Mouse (Mus musculus): ENCODE measurements at regions not wholly inside any gene's neighbourhood (a gene's known extent, or its start where the extent isn't known, plus 50 kb on each side); places are given as distances from the start of the nearest gene placed in this dataset.

DNA sequence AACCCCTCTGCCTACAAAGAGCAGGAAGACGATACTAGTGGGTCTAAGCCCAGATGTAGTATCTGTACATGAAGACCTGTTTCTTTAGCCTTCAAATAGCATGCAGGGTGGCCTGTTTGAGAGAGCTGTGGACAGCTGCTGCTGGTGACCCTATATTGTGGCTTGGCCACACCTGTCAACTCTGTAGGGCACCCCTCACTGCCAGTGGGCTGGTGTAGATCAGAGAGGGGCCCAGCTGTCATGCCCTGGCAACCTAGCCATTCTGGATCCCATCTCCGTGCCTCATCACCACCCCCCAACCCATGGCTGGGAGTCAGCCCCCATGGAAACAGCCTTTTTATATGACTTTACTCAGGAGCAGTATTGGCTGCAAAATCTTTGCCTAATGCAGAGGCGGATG, 160.2 kb upstream of the Ncam1 start:
- TF ChIP-seq CTCF (IDR thresholded peaks at IDR 0.05; ENCODE audit: borderline replicate concordance, extremely low read depth, insufficient read depth, insufficient read length) = no peak
- TF ChIP-seq POLR2A (IDR thresholded peaks at IDR 0.05; ENCODE audit: borderline replicate concordance, extremely low read depth, insufficient read depth, insufficient read length, poor library complexity, severe bottlenecking) = no peak

Measured in brain, embryonic 14.5 days (tissue).